Mouse (Mus musculus): ENCODE results near the gene Chst10.

- TF ChIP-seq CEBPB (IDR thresholded peaks at IDR 0.05; ENCODE audit: insufficient read depth, poor library complexity, severe bottlenecking): no peak
- TF ChIP-seq E2F4 (IDR thresholded peaks at IDR 0.05; ENCODE audit: insufficient read depth): no peak
- no peak for TF ChIP-seq POLR2A (IDR thresholded peaks at IDR 0.05; ENCODE audit: insufficient read length, low read depth)
- no peak for TF ChIP-seq USF1 (IDR thresholded peaks at IDR 0.05; ENCODE audit: low read depth)
These were observed 61.5 kb downstream of the Chst10 start, which contains the start of gene Lonrf2 for GRCm38 (mm10) chr1:38836477-38836872.
